Mouse (Mus musculus): ENCODE results near the gene Clstn1. TPM values are rescaled to one million over a fixed set of nuclear protein-coding genes. Genes with fewer than 3 reads are reported as not detected.

Gene Clstn1
- total and polyA plus RNA-seq, 3 experiments, result 6.1 to 26.6 TPM; not detected in 1

DNA sequence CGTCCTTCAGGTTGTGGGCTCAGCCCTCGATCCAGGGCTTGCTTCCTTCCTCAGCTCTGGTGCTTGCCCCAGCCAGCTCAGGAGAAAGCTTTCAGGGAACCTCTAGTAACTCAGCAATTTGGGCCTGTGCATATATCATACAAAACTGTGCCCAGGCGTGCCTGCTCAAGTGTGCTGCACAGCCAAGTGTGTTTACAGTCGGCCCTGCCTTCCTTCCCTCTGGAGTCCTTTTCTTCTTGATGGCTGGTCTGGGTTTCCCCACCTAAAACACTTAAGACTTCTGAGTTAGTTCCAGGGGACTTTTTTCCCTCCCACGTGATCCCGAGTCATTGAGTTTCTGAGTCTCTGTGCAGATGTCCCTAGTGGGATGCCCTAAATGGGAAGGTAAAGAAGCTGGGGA is 38.7 kb upstream of the Clstn1 start:
- no peaks in the 10 kb centered on the region for H3K9me3 ChIP-seq (replicated peaks; ENCODE audit: insufficient read depth, low read length)
- no peak overlapping the region for H3K4me3 ChIP-seq (ENCODE audit: control insufficient read depth in 1 of 2, insufficient read depth in 1 of 2, low read depth in 2 of 2, low read length in 2 of 2)
- no peak overlapping the region for H3K27ac ChIP-seq (ENCODE audit: control insufficient read depth, low read depth, low read length)
- H3K36me3 ChIP-seq (ENCODE audit: control insufficient read depth in 1 of 2, insufficient read depth in 2 of 2, low read length in 2 of 2), result no peaks in the 10 kb centered on the region
- H3K27me3 ChIP-seq (ENCODE audit: control insufficient read depth in 1 of 2, insufficient read depth in 2 of 2, low read length in 2 of 2), result no peaks in the 10 kb centered on the region
- TF ChIP-seq MAZ (IDR thresholded peaks at IDR 0.05; ENCODE audit: low read depth, low read length), result no peak
- no peak for TF ChIP-seq POLR2A (IDR thresholded peaks at IDR 0.05; ENCODE audit: control insufficient read depth in 1 of 2, insufficient read depth in 1 of 2, low read depth in 1 of 2, low read length in 2 of 2, poor library complexity in 1 of 2)
- no peak for TF ChIP-seq JUND (IDR thresholded peaks at IDR 0.05; ENCODE audit: low read depth, low read length)
- no peak for TF ChIP-seq MAFK (IDR thresholded peaks at IDR 0.05; ENCODE audit: borderline replicate concordance, low read depth, low read length)
- no peak for TF ChIP-seq MAX (IDR thresholded peaks at IDR 0.05; ENCODE audit: low read length)
- no peak for TF ChIP-seq ZKSCAN1 (IDR thresholded peaks at IDR 0.05; ENCODE audit: low read depth, low read length)
- TF ChIP-seq USF1 (IDR thresholded peaks at IDR 0.05; ENCODE audit: low read depth, low read length), result no peak
- no peaks in the 10 kb centered on the region for H3K79me2 ChIP-seq (ENCODE audit: control insufficient read depth, insufficient read depth, low read length, poor library complexity)
- H3K9ac ChIP-seq (ENCODE audit: control insufficient read depth, low read depth, low read length, poor library complexity, severe bottlenecking), result no peak overlapping the region
- DNase-seq (ENCODE audit: low read depth, low spot score), result no peak
- H3K4me1 ChIP-seq (ENCODE audit: control insufficient read depth in 1 of 2, insufficient read depth in 2 of 2, low read length in 2 of 2), result no peaks in the 10 kb centered on the region

DNA sequence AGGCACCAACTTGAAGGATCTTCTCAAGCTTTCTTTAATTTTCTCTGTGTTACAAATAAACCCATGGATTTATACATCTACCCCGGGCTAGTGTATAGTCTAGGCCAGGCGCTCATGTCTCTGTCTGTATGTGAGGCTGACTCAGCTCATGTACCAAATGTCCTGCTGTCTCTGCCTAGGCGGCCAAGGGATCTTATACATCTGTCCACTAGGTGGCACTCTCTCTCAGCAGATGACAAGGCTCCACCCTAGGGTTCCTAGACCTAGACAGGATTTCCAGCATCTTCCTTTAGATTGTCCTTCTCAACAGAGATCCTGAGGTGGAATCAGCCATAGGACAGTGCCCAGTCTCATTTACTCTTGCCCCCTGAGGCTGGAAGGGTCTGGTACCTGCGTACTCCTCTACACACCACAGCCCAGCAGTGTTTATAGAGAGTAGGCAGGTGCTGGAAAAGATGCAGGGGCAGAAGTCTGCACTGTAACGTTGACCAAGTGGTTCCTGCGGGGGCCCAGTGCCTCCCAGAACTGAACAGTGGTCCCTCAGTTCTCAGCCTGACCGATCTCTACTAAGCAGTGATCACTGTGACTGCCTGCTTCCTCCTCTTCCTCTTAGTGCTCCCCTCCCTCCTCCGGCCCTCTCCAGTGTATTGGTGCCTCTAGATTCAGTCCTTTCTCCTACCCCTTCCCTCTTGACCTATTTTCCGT is 36.9 kb upstream of the Clstn1 start:
- Histone ChIP-seq H3K4me1 (ENCODE audit: control insufficient read depth in 1 of 2, insufficient read depth in 2 of 2, low read length in 2 of 2) (no peaks in the 10 kb centered on the region), H3K27ac (ENCODE audit: control insufficient read depth, low read depth, low read length) (no peak overlapping the region), H3K79me2 (ENCODE audit: control insufficient read depth, insufficient read depth, low read length, poor library complexity) (no peaks in the 10 kb centered on the region), H3K4me3 (ENCODE audit: control insufficient read depth in 1 of 2, insufficient read depth in 1 of 2, low read depth in 2 of 2, low read length in 2 of 2) (no peak overlapping the region), H3K9ac (ENCODE audit: control insufficient read depth, low read depth, low read length, poor library complexity, severe bottlenecking) (no peak overlapping the region), H3K36me3 (ENCODE audit: control insufficient read depth in 1 of 2, insufficient read depth in 2 of 2, low read length in 2 of 2) (no peaks in the 10 kb centered on the region), H3K9me3 (replicated peaks; ENCODE audit: insufficient read depth, low read length) (no peaks in the 10 kb centered on the region), H3K27me3 (ENCODE audit: control insufficient read depth in 1 of 2, insufficient read depth in 2 of 2, low read length in 2 of 2) (no peaks in the 10 kb centered on the region)
- DNase-seq (ENCODE audit: low read depth, low spot score), result peak; percentile 81
- TF ChIP-seq RCOR1 (IDR thresholded peaks at IDR 0.05; ENCODE audit: low read depth, low read length) (no peak), ZC3H11A (IDR thresholded peaks at IDR 0.05; ENCODE audit: low read depth, low read length) (peak; percentile 58), POLR2A (IDR thresholded peaks at IDR 0.05; ENCODE audit: control insufficient read depth in 1 of 2, insufficient read depth in 1 of 2, low read depth in 1 of 2, low read length in 2 of 2, poor library complexity in 1 of 2) (no peak), CTCF (IDR thresholded peaks at IDR 0.05 in 2 of 3, conservative IDR thresholded peaks at IDR 0.05 in 1 of 3; ENCODE audit: control insufficient read depth in 1 of 3, insufficient read depth in 1 of 3, low read depth in 2 of 3, low read length in 3 of 3, poor library complexity in 1 of 3, severe bottlenecking in 1 of 3) (peak; percentile 89 to 94 (median 93)), KAT2A (conservative IDR thresholded peaks at IDR 0.05; ENCODE audit: low read depth, low read length) (no peak), SMC3 (IDR thresholded peaks at IDR 0.05; ENCODE audit: low read depth, low read length) (peak; percentile 83), TBP (IDR thresholded peaks at IDR 0.05; ENCODE audit: low read depth, low read length) (no peak), UBTF (IDR thresholded peaks at IDR 0.05; ENCODE audit: borderline replicate concordance, insufficient read depth, low read depth, low read length) (no peak), RAD21 (IDR thresholded peaks at IDR 0.05; ENCODE audit: low read depth, low read length) (peak; percentile 92)
